Mouse (Mus musculus) MEL (cell line): ENCODE data around the gene Zfp827. TPM values are rescaled to one million over a fixed set of nuclear protein-coding genes. Genes with fewer than 3 reads are reported as not detected.

ENCODE experiments used
- DNase-seq: peaks from one replicate; pipeline ENCODE4 v3.0.0; 2011; ENCODE audit warnings: low read depth, low spot score
- H3K27ac ChIP-seq: 2 replicates; pipeline ENCODE4 v1.5.1; 2012; ENCODE audit warnings: low read depth, mild to moderate bottlenecking, control low read depth, low read length, moderate library complexity; ENCODE audit not compliant: control insufficient read depth
- H3K27me3 ChIP-seq, 2 experiments: fragments of 150-350 bp in 1 of 2; sonication (generic) in 1 of 2; 2 replicates each; pipeline ENCODE4 v1.6.1; 2012; ENCODE audit warnings: low read length in 2 of 2, mild to moderate bottlenecking in 2 of 2, improper control_type of control experiment in 1 of 2, moderate library complexity in 1 of 2; ENCODE audit not compliant: insufficient read depth in 2 of 2, control insufficient read depth in 1 of 2
- H3K36me3 ChIP-seq, 2 experiments: 2 replicates each; pipeline ENCODE4 v1.6.1; 2012 to 2014; ENCODE audit warnings: low read length in 2 of 2, improper control_type of control experiment in 1 of 2, inconsistent platforms in 1 of 2, mild to moderate bottlenecking in 1 of 2; ENCODE audit not compliant: insufficient read depth in 2 of 2, control insufficient read depth in 1 of 2
- H3K4me1 ChIP-seq, 2 experiments: fragments of 150-350 bp in 1 of 2; sonication (generic) in 1 of 2; 2 replicates each; pipeline ENCODE4 v1.6.1; 2012; ENCODE audit warnings: low read length in 2 of 2, improper control_type of control experiment in 1 of 2, mild to moderate bottlenecking in 1 of 2; ENCODE audit not compliant: insufficient read depth in 2 of 2, control insufficient read depth in 1 of 2
- H3K4me3 ChIP-seq, 2 experiments: fragments of 150-350 bp in 1 of 2; sonication (generic) in 1 of 2; 2 replicates each; pipeline ENCODE4 v1.5.1; 2012; ENCODE audit warnings: low read depth in 2 of 2, low read length in 2 of 2, mild to moderate bottlenecking in 2 of 2, moderate library complexity in 2 of 2, control low read depth in 1 of 2, improper control_type of control experiment in 1 of 2; ENCODE audit not compliant: control insufficient read depth in 1 of 2, insufficient read depth in 1 of 2
- H3K79me2 ChIP-seq: 2 replicates; pipeline ENCODE4 v1.6.1; 2012; ENCODE audit warnings: mild to moderate bottlenecking, low read length, moderate library complexity; ENCODE audit not compliant: control insufficient read depth, poor library complexity, insufficient read depth
- H3K9ac ChIP-seq: 2 replicates; pipeline ENCODE4 v1.6.1; 2012; ENCODE audit warnings: low read depth, mild to moderate bottlenecking, control low read depth, low read length, moderate library complexity; ENCODE audit not compliant: control insufficient read depth, poor library complexity, severe bottlenecking
- H3K9me3 ChIP-seq: fragments of 150-350 bp; sonication (generic); replicated peaks from 2 replicates; pipeline ENCODE4 v1.6.1; 2012; ENCODE audit warnings: mild to moderate bottlenecking, low read length, improper control_type of control experiment, moderate library complexity; ENCODE audit not compliant: insufficient read depth
- BHLHE40 ChIP-seq: IDR thresholded peaks from 2 replicates; pipeline ENCODE4 v1.6.1; 2012; ENCODE audit warnings: low read depth, mild to moderate bottlenecking, inconsistent platforms, low read length, improper control_type of control experiment, borderline replicate concordance
- CTCF ChIP-seq, 3 experiments: IDR thresholded peaks in 2 of 3; conservative IDR thresholded peaks in 1 of 3; 2 replicates each; pipeline ENCODE4 v1.5.1; 2011 to 2012; ENCODE audit warnings: low read length in 3 of 3, low read depth in 2 of 3, mild to moderate bottlenecking in 2 of 3, improper control_type of control experiment in 1 of 3, inconsistent platforms in 1 of 3, mixed read lengths in 1 of 3, moderate library complexity in 1 of 3; ENCODE audit not compliant: control insufficient read depth in 1 of 3, insufficient read depth in 1 of 3, poor library complexity in 1 of 3, severe bottlenecking in 1 of 3
- ELF1 ChIP-seq: IDR thresholded peaks from 2 replicates; pipeline ENCODE4 v1.6.1; 2014; ENCODE audit warnings: low read depth, mild to moderate bottlenecking, inconsistent platforms, low read length, improper control_type of control experiment, moderate library complexity
- GABPA ChIP-seq: IDR thresholded peaks from 2 replicates; pipeline ENCODE4 v1.6.1; 2012; ENCODE audit warnings: low read depth, mild to moderate bottlenecking, inconsistent platforms, low read length, improper control_type of control experiment, moderate library complexity
- GATA1 ChIP-seq: IDR thresholded peaks from 2 replicates; pipeline ENCODE4 v1.6.1; 2011; ENCODE audit warnings: low read depth, low read length, improper control_type of control experiment
- JUND ChIP-seq: IDR thresholded peaks from 2 replicates; pipeline ENCODE4 v1.6.1; 2011; ENCODE audit warnings: low read depth, mild to moderate bottlenecking, improper control_type of control experiment, low read length
- KAT2A ChIP-seq: conservative IDR thresholded peaks from 2 replicates; pipeline ENCODE4 v1.6.1; 2012; ENCODE audit warnings: low read depth, low read length, improper control_type of control experiment, inconsistent platforms
- MAFK ChIP-seq: IDR thresholded peaks from 2 replicates; pipeline ENCODE4 v1.6.1; 2011; ENCODE audit warnings: low read depth, mild to moderate bottlenecking, low read length, improper control_type of control experiment, borderline replicate concordance
- MAZ ChIP-seq: IDR thresholded peaks from 2 replicates; pipeline ENCODE4 v1.6.1; 2012; ENCODE audit warnings: low read depth, mild to moderate bottlenecking, inconsistent platforms, low read length, improper control_type of control experiment
- MXI1 ChIP-seq: IDR thresholded peaks from 2 replicates; pipeline ENCODE4 v1.6.1; 2011; ENCODE audit warnings: mild to moderate bottlenecking, low read depth, low read length, improper control_type of control experiment
- MYC ChIP-seq: IDR thresholded peaks from 2 replicates; pipeline ENCODE4 v1.6.1; 2011; ENCODE audit warnings: low read depth, mild to moderate bottlenecking, low read length, improper control_type of control experiment, moderate library complexity
- NELFE ChIP-seq: IDR thresholded peaks from 2 replicates; pipeline ENCODE4 v1.6.1; 2011; ENCODE audit warnings: low read depth, low read length, improper control_type of control experiment
- NRF1 ChIP-seq: IDR thresholded peaks from 2 replicates; pipeline ENCODE4 v1.6.1; 2014; ENCODE audit warnings: low read depth, mild to moderate bottlenecking, inconsistent platforms, low read length, improper control_type of control experiment, moderate library complexity; ENCODE audit not compliant: poor library complexity, insufficient read depth, severe bottlenecking
- POLR2A ChIP-seq, 2 experiments: IDR thresholded peaks; 2 replicates each; pipeline ENCODE4 v1.6.1; 2011 to 2012; ENCODE audit warnings: low read length in 2 of 2, mild to moderate bottlenecking in 2 of 2, control low read depth in 1 of 2, improper control_type of control experiment in 1 of 2, low read depth in 1 of 2, moderate library complexity in 1 of 2; ENCODE audit not compliant: control insufficient read depth in 1 of 2, insufficient read depth in 1 of 2, poor library complexity in 1 of 2
- SIN3A ChIP-seq: IDR thresholded peaks from 2 replicates; pipeline ENCODE4 v1.6.1; 2012; ENCODE audit warnings: low read length, improper control_type of control experiment, inconsistent platforms
- TAL1 ChIP-seq: IDR thresholded peaks from 2 replicates; pipeline ENCODE4 v1.6.1; 2012; ENCODE audit warnings: mild to moderate bottlenecking, inconsistent platforms, low read length, moderate library complexity, mixed read lengths
- TCF12 ChIP-seq: IDR thresholded peaks from 2 replicates; pipeline ENCODE4 v1.6.1; 2014; ENCODE audit warnings: low read depth, mild to moderate bottlenecking, inconsistent platforms, low read length, improper control_type of control experiment, moderate library complexity
- UBTF ChIP-seq: IDR thresholded peaks from 2 replicates; pipeline ENCODE4 v1.6.1; 2012; ENCODE audit warnings: low read depth, mild to moderate bottlenecking, inconsistent platforms, low read length, improper control_type of control experiment, moderate library complexity, borderline replicate concordance; ENCODE audit not compliant: insufficient read depth
- ZC3H11A ChIP-seq: IDR thresholded peaks from 2 replicates; pipeline ENCODE4 v1.6.1; 2012; ENCODE audit warnings: low read depth, mild to moderate bottlenecking, inconsistent platforms, low read length, improper control_type of control experiment
- ZKSCAN1 ChIP-seq: IDR thresholded peaks from 2 replicates; pipeline ENCODE4 v1.6.1; 2012; ENCODE audit warnings: low read depth, mild to moderate bottlenecking, inconsistent platforms, low read length, improper control_type of control experiment, moderate library complexity
- polyA plus RNA-seq, 2 experiments: library from polyadenylated mRNA; stranded (reverse) in 1 of 2; unstranded in 1 of 2; fragments of >175 nt in 1 of 2; fragments of >200 nt in 1 of 2; gene quantifications; 2 replicates each; pipeline versions ENCODE4 v1.2.1 to v1.2.4; 2012; ENCODE audit warnings: low replicate concordance in 2 of 2, low read depth in 1 of 2; ENCODE audit not compliant: insufficient read length in 2 of 2, insufficient read depth in 1 of 2, missing spikeins in 1 of 2
- total RNA-seq: library from RNA; depleted of rRNA; stranded (reverse); fragments of 300-350 nt; gene quantifications from 2 replicates; pipeline ENCODE4 v1.2.3, GENCODE M21; 2012

The Zfp827 gene
- total and polyA plus RNA-seq, 3 experiments = not detected

DNA sequence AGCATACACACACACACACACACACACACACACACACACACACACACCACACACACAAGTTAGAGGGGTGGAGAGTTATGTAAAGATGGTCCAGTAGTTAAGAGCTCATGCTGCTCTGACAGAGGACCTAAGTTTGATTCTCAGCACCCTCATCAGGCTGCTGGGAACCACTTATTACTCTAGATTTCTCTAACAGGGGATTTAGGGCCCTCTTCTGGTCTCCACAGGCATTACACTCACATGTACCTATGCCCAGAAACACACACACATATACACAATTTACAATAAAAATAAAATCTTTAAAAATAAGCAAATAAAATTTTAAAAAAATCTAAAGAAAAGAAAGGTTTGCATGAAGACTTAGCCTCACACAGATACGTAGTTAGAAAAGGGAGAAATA, 4.3 kb upstream of the Zfp827 start:
- Histone ChIP-seq H3K4me1 (no peaks in the 10 kb centered on the region), H3K4me3 (no peak overlapping the region), H3K9me3 (no peaks in the 10 kb centered on the region), H3K79me2 (no peaks in the 10 kb centered on the region), H3K27ac (no peak overlapping the region), H3K27me3 (no peaks in the 10 kb centered on the region; a peak in 1 of 4 replicates), H3K9ac (no peak overlapping the region), H3K36me3 (no peaks in the 10 kb centered on the region)
- DNase-seq = no peak
- no peak for TF ChIP-seq BHLHE40
- 0 out of 6 replicates have a peak, but pooled peaks of 1 of the 3 experiments have one; percentile 6 for TF ChIP-seq CTCF (IDR thresholded peaks at IDR 0.05 in 2 of 3, conservative IDR thresholded peaks at IDR 0.05 in 1 of 3; ENCODE audit: control insufficient read depth in 1 of 3, insufficient read depth in 1 of 3, low read depth in 2 of 3, low read length in 3 of 3, poor library complexity in 1 of 3, severe bottlenecking in 1 of 3)

DNA sequence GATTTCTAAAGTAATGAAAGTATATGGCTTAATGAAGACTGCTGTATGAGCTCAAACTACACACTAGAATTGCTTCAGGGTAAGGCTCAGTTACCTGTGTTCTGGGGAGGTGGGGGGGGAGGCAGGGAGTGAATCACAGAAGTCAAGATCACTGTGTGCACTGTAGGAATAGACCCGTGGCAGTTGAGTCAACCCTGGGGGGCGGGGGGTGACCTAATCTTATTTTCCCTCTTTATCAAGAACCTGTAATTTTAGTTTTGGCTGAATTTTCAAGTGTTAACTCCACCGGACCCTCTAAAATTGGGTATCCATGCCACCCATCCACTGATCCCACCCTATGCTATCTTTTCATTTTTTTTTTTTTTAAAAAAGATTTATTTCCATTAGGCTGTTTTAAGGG, 918 bp upstream of the Zfp827 start:
- Histone ChIP-seq H3K27me3 (no peaks in the 10 kb centered on the region; a peak in 1 of 4 replicates), H3K9ac (no peak overlapping the region), H3K79me2 (no peaks in the 10 kb centered on the region), H3K27ac (no peak overlapping the region), H3K4me3 (no peak overlapping the region), H3K36me3 (no peaks in the 10 kb centered on the region), H3K4me1 (no peaks in the 10 kb centered on the region), H3K9me3 (no peaks in the 10 kb centered on the region)
- DNase-seq = no peak
- TF ChIP-seq MXI1 = no peak

DNA sequence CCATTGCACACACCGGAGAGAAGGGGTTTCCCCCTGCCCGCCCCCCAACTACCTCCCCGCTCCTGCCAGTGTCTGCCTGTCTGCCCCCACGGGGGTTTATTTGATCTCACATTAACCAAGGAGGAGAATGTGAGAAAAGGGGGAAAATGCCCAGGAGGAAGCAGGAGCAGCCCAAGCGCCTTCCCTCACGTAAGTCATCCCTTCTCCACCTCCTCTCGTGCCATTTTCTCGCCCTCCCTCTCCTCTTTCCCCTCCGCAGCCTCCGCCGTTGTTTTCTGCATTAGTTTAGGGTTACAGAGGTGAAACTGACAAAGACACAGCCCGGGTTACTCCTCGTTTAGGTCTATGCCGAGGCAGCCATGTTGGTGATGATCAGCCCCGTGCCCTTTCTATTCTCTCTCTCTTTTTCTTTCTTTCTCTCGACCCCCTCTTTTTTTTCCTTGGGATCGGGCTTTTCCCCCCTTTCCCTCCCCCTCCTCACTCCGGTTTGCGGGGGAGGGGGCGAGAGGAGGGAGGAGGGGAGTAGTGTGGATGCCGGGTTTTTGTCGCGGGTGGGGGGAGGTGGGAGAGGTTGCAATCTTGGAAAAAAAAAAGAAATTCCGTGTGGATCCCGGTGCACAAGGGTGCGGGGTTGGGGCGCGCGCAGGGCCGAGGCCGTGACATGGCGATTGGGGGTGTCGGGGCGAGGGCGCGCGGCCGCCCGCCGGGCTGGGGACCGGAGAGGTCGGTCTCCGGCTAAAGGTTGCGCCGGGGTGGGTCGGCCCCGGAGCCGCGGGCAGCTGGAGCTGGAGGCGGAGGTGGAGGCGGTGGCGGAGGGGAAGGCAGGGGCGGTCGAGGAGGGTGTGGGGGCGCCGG, 531 bp downstream of the Zfp827 start:
- Histone ChIP-seq H3K9ac (no peak overlapping the region), H3K79me2 (no peaks in the 10 kb centered on the region), H3K27ac (no peak overlapping the region), H3K27me3 (no peaks in the 10 kb centered on the region; a peak in 1 of 4 replicates), H3K9me3 (no peaks in the 10 kb centered on the region), H3K36me3 (no peaks in the 10 kb centered on the region), H3K4me3 (no peak overlapping the region), H3K4me1 (no peaks in the 10 kb centered on the region)
- no peak for DNase-seq
- TF ChIP-seq GATA1 = no peak
- no peak for TF ChIP-seq KAT2A
- TF ChIP-seq BHLHE40 = no peak
- TF ChIP-seq UBTF = no peak
- TF ChIP-seq ZKSCAN1 = no peak
- TF ChIP-seq SIN3A = no peak
- TF ChIP-seq TAL1 = no peak
- TF ChIP-seq MAZ = no peak
- TF ChIP-seq MAFK = no peak
- no peak for TF ChIP-seq ELF1
- TF ChIP-seq NELFE = no peak
- TF ChIP-seq MYC = no peak
- no peak for TF ChIP-seq TCF12
- TF ChIP-seq POLR2A (IDR thresholded peaks at IDR 0.05; ENCODE audit: control insufficient read depth in 1 of 2, insufficient read depth in 1 of 2, low read depth in 1 of 2, low read length in 2 of 2, poor library complexity in 1 of 2) = no peak
- no peak for TF ChIP-seq JUND
- TF ChIP-seq NRF1 = no peak
- no peak for TF ChIP-seq ZC3H11A
- no peak for TF ChIP-seq GABPA
